Mouse (Mus musculus) testis, adult 2 months (tissue): ENCODE data around the gene Zfp872.

Experiments
- CTCF ChIP-seq: fragments of 200-500 bp; IDR thresholded peaks from 2 replicates; pipeline ENCODE4 v1.5.1; 2012; ENCODE audit warnings: low read depth, mild to moderate bottlenecking, inconsistent platforms, low read length, moderate library complexity; ENCODE audit not compliant: control insufficient read depth, insufficient read depth, insufficient replicate concordance
- POLR2A ChIP-seq: fragments of 200-500 bp; IDR thresholded peaks from 2 replicates; pipeline ENCODE4 v1.6.1; 2012; ENCODE audit warnings: low read depth, mild to moderate bottlenecking, inconsistent platforms, low read length, moderate library complexity; ENCODE audit not compliant: control insufficient read depth

- TF ChIP-seq POLR2A (no peak), CTCF (no peak)
Measured at GRCm38 (mm10) chr9:22196412-22196811, 8.5 kb downstream of the Zfp872 start.
